9 mouse cellular contexts compared by ENCODE assay signal in genomic region chr3:88200972-88201330, GRCm38 (mm10). TPM values are rescaled to one million over a fixed set of nuclear protein-coding genes. Genes with fewer than 3 reads are reported as not detected.
DNase-seq lines count a peak whose midpoint lies in the region; ATAC-seq and TF ChIP-seq lines count a peak whose summit lies in the region.
"Had no signal": no experiment of that assay in that cellular context is flagged by ENCODE, and none has a peak within 500 bp of the region (broad histone marks: within the 10 kb centered on the region; RNA-seq: fewer than 3 reads in every experiment).

No protein-coding gene starts in this region.

- TF ChIP-seq POLR2A in cortical plate, adult 2 months (IDR thresholded peaks at IDR 0.05; ENCODE audit: extremely low read depth, insufficient read depth, low read length) = no peak

- H3K27ac ChIP-seq in kidney, embryonic 14.5 days (ENCODE audit: low read depth, low read length) = no peak overlapping the region
- H3K27ac ChIP-seq in cortical plate, adult 2 months (ENCODE audit: insufficient read depth, low read length) = peak overlapping the region; percentile 88
- H3K27ac ChIP-seq in neural tube, embryonic 14.5 days (ENCODE audit: low read depth, low read length) = peak overlapping the region; percentile 99

- no peak for TF ChIP-seq CTCF in cortical plate, adult 2 months (IDR thresholded peaks at IDR 0.05; ENCODE audit: extremely low read depth, insufficient read depth, low read length)

- no peak overlapping the region for H3K9ac ChIP-seq in kidney, embryonic 14.5 days (ENCODE audit: low read depth, low read length)
- H3K9ac ChIP-seq in neural tube, embryonic 14.5 days (replicated peaks; ENCODE audit: low read depth, low read length) = peak overlapping the region; percentile 93

- H3K9me3 ChIP-seq in kidney, embryonic 14.5 days (ENCODE audit: control insufficient read depth, low read length) = no peaks in the 10 kb centered on the region
- no peaks in the 10 kb centered on the region for H3K9me3 ChIP-seq in neural tube, embryonic 14.5 days (ENCODE audit: control insufficient read depth, low read length)

- WGBS in kidney, embryonic 14.5 days = under 1% methylated on average over 37 of the region's 37 CpGs
- WGBS in neural tube, embryonic 14.5 days = under 1% methylated on average over 37 of the region's 37 CpGs

- no peaks in the 10 kb centered on the region for H3K36me3 ChIP-seq in kidney, embryonic 14.5 days (ENCODE audit: control insufficient read depth, insufficient read depth, low read length)
- H3K36me3 ChIP-seq in neural tube, embryonic 14.5 days (ENCODE audit: control insufficient read depth, insufficient read depth, low read length) = no peaks in the 10 kb centered on the region

- 0 out of 2 replicates have a peak, but pooled peaks cover 6% of the 10 kb centered on the region for H3K4me1 ChIP-seq in kidney, embryonic 14.5 days (ENCODE audit: control insufficient read depth, insufficient read depth, low read length)
- peaks cover 4% of the 10 kb centered on the region; the same call in 1 of the 2 replicates for H3K4me1 ChIP-seq in cortical plate, adult 2 months (ENCODE audit: control insufficient read depth, insufficient read depth, low read length)
- H3K4me1 ChIP-seq in neural tube, embryonic 14.5 days (ENCODE audit: control insufficient read depth, insufficient read depth, low read length) = peaks cover 49% of the 10 kb centered on the region

- peak overlapping the region; percentile 36 for H3K4me2 ChIP-seq in kidney, embryonic 14.5 days (replicated peaks; ENCODE audit: low read depth, low read length)
- peak overlapping the region; percentile 93 for H3K4me2 ChIP-seq in neural tube, embryonic 14.5 days (ENCODE audit: low read depth, low read length)

- no peak for DNase-seq in kidney, adult 11 months
- DNase-seq in adrenal gland, postnatal 14 days = no peak
- no peak for DNase-seq in spleen, postnatal 10 days (ENCODE audit: low spot score in 2 of 2)
- DNase-seq in kidney, postnatal 10 days = no peak

- peak overlapping the region; percentile 28 for H3K4me3 ChIP-seq in kidney, embryonic 14.5 days (ENCODE audit: low read length)
- H3K4me3 ChIP-seq in cortical plate, adult 2 months (ENCODE audit: insufficient read depth, low read length) = peak overlapping the region; percentile 50
- H3K4me3 ChIP-seq in neural tube, embryonic 14.5 days (ENCODE audit: low read depth, low read length) = peak overlapping the region; percentile 46

- peaks cover 91% of the 10 kb centered on the region for H3K27me3 ChIP-seq in kidney, embryonic 14.5 days (ENCODE audit: control insufficient read depth, insufficient read depth, low read length)
- no peaks in the 10 kb centered on the region for H3K27me3 ChIP-seq in neural tube, embryonic 14.5 days (ENCODE audit: control insufficient read depth, insufficient read depth, low read length)

- no peak for ATAC-seq in kidney, embryonic 14.5 days (ENCODE audit: low FRiP score, low TSS enrichment)
- ATAC-seq in inflammation-experienced regulatory T-cells, adult 6 months = peak; percentile 67
- ATAC-seq in neural tube, embryonic 14.5 days (ENCODE audit: low read depth) = no peak

RNA-seq across cellular contexts. Expression of gene Rhbg, which starts 53.6 kb away (rescaled TPM):
- polyA plus RNA-seq in kidney, embryonic 14.5 days (2014; fragmentation: Nextera tagmentation; extraction: Ambion mirVana) = 2.2 and 3.7 TPM in 2 replicates
- polyA plus RNA-seq in cortical plate, adult 2 months (2012; rRNA removed) = not detected in 2 replicates
- polyA plus RNA-seq in inflammation-experienced regulatory T-cells, adult 6 months (2017; shearing (Covaris generic)) = not detected
- 0.51 and 0.85 TPM in 2 replicates for polyA plus RNA-seq in neural tube, embryonic 14.5 days (2014; fragmentation: Nextera tagmentation; extraction: Ambion mirVana)
- 0.86 and 2.1 TPM in 2 replicates for total RNA-seq in adrenal gland, postnatal 14 days (2021)
- total RNA-seq: layer of hippocampus, postnatal 36 days had no signal

RNA-seq across cellular contexts. Expression of gene Mef2d, which starts 58.8 kb away (rescaled TPM):
- 12.6 and 21.8 TPM in 2 replicates for polyA plus RNA-seq in kidney, embryonic 14.5 days (2014; fragmentation: Nextera tagmentation; extraction: Ambion mirVana)
- 128 and 131 TPM in 2 replicates for polyA plus RNA-seq in cortical plate, adult 2 months (2012; rRNA removed)
- 10 to 100 TPM; 16.6 to 32.0 (median 27.7) TPM for polyA plus RNA-seq in inflammation-experienced regulatory T-cells, adult 6 months (2017; shearing (Covaris generic))
- polyA plus RNA-seq in neural tube, embryonic 14.5 days (2014; fragmentation: Nextera tagmentation; extraction: Ambion mirVana) = 19.6 and 20.4 TPM in 2 replicates
- total RNA-seq in adrenal gland, postnatal 14 days (2021) = 92.9 and 98.4 TPM in 2 replicates
